Mouse (Mus musculus) R1 (cell line): Measurements from ENCODE around the gene Anapc10.
A peak's percentile ranks its signal among the peaks of the same experiment; 100 is the strongest.
"Not testable (repeated sequence)": the region's sequence is repeated elsewhere in the genome, so short reads cannot be mapped to it uniquely, and the experiment has no call there.

Source experiments
- DNase-seq: peaks from one replicate; pipeline ENCODE4 v3.0.0-alpha.2; 2018; ENCODE audit warnings: low read depth, low spot score

Gene Anapc10

GRCm38 (mm10) chr8:79711064-79711961 is at the start of gene Anapc10, which contains the start of gene Abce1:
Gene Anapc10, plus strand, starts transcription at chr8:79711820.
Gene Abce1, minus strand, starts transcription at chr8:79711740.
- peak; percentile 99 for DNase-seq

DNA sequence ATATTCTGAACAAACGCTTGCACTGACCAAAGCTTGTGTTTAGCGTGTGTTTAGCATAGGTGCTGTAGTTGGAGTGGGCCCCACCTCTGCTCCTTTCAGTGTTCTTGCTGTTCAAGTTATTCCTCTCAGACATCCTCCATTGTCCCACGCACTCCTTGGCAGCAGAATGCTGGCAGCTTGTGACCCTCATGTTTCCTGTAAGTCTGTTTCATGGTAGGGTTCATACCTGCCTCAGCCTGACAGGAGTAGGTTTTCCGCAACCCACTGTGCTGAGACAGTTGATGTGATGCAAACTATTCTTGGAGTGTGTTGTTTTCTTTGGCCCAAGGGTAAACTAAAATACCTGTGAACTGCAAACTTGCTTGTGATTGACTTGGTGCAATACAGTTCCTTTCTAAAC is 35.2 kb upstream of the Anapc10 start:
- DNase-seq: no peak

DNA sequence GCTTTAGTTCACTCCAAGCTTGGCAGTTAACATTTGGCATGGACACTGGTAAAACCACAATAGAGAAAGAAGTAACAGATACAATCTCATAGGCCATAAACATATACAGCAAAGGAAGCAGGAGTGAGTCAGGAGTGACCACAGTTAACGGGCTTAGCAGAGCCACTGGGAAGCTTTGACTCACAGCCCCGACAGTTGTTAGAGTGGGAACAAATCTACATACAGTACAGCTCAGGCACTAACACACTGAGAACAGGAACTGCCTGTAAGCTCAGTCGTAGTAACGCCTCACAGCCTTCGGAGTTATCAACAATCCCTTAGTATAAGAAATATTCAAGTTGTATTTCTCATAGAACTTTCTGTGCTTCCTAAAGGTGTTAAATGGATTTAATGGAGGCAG is 32.6 kb upstream of the Anapc10 start:
- no peak for DNase-seq

DNA sequence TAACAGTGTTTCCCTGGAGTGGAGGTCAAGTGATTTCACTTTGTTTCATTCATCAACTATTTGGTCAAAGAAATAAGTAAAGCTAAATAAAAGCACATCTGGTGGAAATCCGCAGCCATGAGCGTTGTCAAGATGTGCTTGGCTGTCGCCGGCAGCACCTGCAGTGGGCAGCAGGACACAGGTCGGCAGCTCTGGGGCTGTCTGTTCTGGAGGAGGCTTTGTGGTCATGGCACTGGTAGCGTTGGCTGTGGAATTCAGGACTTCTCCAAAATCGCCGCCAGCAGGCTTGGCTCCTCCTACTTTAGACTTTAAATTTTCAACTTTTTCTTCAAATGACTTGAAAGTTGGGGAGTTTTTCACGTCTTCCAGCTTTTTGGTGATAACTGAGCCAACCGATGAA is 31.5 kb upstream of the Anapc10 start:
- peak; percentile 34 for DNase-seq

GRCm38 (mm10) chr8:79680555-79680954 is 31.1 kb upstream of the Anapc10 start:
- DNase-seq: peak; percentile 43

DNA sequence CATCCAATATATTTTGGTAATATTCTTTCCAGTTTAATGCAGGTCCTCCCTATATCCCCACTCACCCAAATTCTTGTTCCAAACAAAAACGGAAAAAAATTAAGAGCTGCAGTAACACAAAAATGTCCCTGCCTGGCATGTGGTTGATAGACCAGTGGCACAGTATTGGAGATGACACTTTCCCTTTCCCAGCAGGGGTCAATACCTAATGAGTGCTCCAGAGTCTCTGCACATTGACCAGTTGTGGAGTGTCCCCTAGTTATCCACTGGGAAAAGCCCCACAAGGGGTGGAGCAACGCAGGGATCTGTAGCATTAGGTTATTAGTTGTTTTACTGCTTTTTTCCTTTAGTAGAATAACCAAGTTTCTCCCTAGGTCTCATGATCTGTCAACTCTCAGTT is 30.7 kb upstream of the Anapc10 start:
- no peak for DNase-seq

GRCm38 (mm10) chr8:79685927-79686326 is 25.7 kb upstream of the Anapc10 start:
- not testable (repeated sequence) for DNase-seq

GRCm38 (mm10) chr8:79692531-79692930 is 19.1 kb upstream of the Anapc10 start:
- no peak for DNase-seq

GRCm38 (mm10) chr8:79706687-79707086 is 4.9 kb upstream of the Anapc10 start:
- no peak for DNase-seq

DNA sequence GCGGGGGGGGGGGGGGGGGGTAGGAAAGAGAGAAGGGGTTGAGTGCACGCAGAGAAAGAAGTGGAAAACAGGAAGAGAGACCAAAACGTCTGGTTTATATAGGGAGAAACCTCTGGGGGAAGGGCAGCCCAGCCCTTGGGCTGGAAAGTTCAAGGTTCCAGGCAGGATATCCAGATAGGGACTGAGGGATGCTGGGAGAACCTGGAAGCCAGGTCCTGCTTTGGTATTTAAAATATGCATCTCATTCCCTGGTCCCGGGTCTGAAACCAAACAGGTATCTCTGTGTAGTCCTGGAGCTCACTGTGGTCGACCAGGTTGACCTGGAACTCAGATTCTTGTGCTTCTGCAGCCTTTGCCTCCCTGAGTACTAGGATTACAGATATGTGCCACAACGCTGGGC is 1.1 kb downstream of the Anapc10 start:
- peak; percentile 73 for DNase-seq

GRCm38 (mm10) chr8:79721537-79721936 is 9.9 kb downstream of the Anapc10 start:
- no peak for DNase-seq

- no peak for DNase-seq
Measured at GRCm38 (mm10) chr8:79723308-79723707, 11.7 kb downstream of the Anapc10 start.

- peak; percentile 13 for DNase-seq
Measured at GRCm38 (mm10) chr8:79724589-79724988, 13.0 kb downstream of the Anapc10 start.

GRCm38 (mm10) chr8:79727900-79728299 is 16.3 kb downstream of the Anapc10 start:
- no peak for DNase-seq

DNA sequence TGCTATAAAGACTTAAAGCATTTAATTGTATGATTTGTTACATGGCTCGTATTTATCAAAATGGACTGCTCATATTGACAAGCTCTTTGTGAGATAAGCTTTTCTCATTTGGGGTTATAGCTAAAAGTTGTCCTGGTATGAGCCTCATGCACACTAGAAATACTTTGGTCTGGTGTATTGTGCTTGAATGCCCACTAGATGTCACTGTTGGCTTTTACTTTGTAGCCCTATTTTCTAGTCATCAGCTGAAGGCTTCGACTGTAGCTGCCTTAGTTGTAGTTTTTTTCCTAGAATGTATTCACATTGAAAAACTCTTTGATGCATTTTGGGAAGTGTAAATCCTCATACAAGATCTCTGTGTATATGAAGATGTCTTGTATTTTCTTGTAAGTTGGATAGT is 22.7 kb downstream of the Anapc10 start:
- DNase-seq: peak; percentile 72

DNA sequence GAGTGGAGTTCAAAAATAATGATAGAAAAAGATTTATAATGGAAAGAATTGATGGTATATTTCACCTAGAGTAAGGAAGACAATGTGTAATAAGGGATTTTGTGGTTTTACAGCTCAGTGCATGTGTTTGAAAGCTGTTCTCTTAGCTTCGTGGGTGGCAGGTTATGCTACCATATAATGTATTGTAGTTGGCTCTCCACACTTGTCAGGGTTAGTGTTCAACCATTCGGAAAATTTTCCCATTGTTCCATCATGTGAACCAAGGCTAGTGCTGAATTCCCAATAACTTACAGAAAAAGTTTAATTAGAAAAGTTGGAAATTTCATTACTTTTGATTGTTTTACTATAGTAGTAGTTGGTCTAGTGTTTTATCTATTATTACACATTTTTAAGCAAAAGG is 36.6 kb downstream of the Anapc10 start:
- DNase-seq: no peak

GRCm38 (mm10) chr8:79748591-79748990 is 37.0 kb downstream of the Anapc10 start:
- DNase-seq: no peak

- no peak for DNase-seq
Measured at GRCm38 (mm10) chr8:79750305-79750704, 38.7 kb downstream of the Anapc10 start.

GRCm38 (mm10) chr8:79794873-79795272 is 83.3 kb downstream of the Anapc10 start:
- peak; percentile 79 for DNase-seq

DNA sequence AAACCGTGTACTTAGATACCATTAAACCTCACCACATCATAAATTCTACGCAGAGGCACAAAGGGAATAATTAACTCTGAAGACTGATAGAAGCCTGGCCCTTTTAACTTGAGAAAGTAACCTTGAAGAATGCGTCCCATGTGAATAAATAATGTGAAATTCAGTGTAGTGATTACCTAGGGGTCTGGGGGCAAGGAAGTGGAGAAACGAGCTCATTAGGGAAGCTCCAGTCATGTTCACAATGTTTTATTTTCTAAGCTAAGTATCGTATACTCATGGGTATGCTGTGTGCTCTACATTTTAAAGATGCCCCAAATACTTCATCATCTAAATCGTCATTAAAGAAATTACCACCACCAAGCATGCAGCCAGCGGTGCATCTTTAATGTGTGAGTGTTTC is 85.1 kb downstream of the Anapc10 start:
- no peak for DNase-seq

GRCm38 (mm10) chr8:79804499-79804898 is 92.9 kb downstream of the Anapc10 start:
- peak; percentile 86 for DNase-seq

DNA sequence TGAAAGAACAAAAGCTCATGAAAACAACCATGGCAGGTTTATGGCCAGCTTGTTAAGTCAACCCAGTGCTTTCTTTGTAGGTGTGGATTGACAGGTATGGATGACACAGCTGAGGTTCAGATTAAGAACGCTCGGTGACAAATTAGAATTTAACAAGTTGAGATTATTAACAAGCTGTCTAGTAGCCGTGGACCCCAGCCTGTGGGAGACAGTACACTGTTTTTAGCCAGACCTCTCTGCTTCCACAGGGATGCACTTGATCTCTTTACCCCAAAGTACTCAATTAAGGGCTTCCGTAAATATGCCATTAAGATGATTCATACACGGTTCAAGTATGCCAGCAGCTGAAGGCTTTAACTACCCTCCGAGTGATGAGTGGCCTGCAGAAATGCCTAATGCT is 95.4 kb downstream of the Anapc10 start:
- no peak for DNase-seq

DNA sequence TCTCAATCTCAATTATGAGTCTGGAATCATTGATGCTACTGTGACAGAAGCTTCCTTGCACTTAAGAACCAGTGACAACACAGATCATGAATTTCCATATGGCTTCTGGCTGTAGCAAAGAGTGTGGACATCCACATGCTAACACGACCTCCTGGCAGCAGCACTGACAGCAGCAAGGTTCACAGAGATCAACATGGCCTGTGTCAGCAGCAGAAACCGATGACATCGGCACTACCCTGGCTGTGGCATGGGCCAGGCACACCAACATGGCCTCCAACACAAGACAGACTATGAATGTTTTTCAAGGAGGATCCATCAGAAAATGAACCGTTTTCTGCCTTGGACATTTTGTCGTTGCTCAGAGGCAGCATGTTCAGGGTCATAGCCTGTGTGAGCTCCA is 114.9 kb downstream of the Anapc10 start:
- DNase-seq: no peak
